Mouse (Mus musculus) ES-E14 (cell line): ENCODE data around the gene Liph. TPM values are rescaled to one million over a fixed set of nuclear protein-coding genes. Genes with fewer than 3 reads are reported as not detected.
A peak's percentile ranks its signal among the peaks of the same experiment; 100 is the strongest.

Experiments used
- DNase-seq: peaks from one replicate; pipeline ENCODE4 v3.0.0-alpha.2; 2013; ENCODE audit warnings: low read depth, low spot score
- H3K27ac ChIP-seq: 2 replicates; pipeline ENCODE4 v1.5.1; 2012; ENCODE audit warnings: low read depth, mild to moderate bottlenecking, low read length, moderate library complexity, mixed read lengths; ENCODE audit not compliant: poor library complexity, insufficient read depth, severe bottlenecking
- H3K36me3 ChIP-seq: 2 replicates; pipeline ENCODE4 v1.6.1; 2012; ENCODE audit warnings: mild to moderate bottlenecking, low read length, moderate library complexity, mixed read lengths; ENCODE audit not compliant: control insufficient read depth, poor library complexity, insufficient read depth, severe bottlenecking
- H3K4me1 ChIP-seq, 2 experiments: fragments of 150-350 bp in 1 of 2; sonication (generic) in 1 of 2; 2 replicates each; pipeline ENCODE4 v1.6.1; 2012; ENCODE audit warnings: low read length in 2 of 2, mild to moderate bottlenecking in 1 of 2, mixed read lengths in 1 of 2; ENCODE audit not compliant: control insufficient read depth in 2 of 2, insufficient read depth in 2 of 2, poor library complexity in 1 of 2
- H3K4me3 ChIP-seq, 2 experiments: fragments of 150-350 bp in 1 of 2; sonication (generic) in 1 of 2; 2 replicates each; pipeline ENCODE4 v1.5.1; 2012; ENCODE audit warnings: low read length in 2 of 2, low read depth in 1 of 2, mild to moderate bottlenecking in 1 of 2, mixed read lengths in 1 of 2; ENCODE audit not compliant: insufficient read depth in 1 of 2, poor library complexity in 1 of 2, severe bottlenecking in 1 of 2
- H3K9ac ChIP-seq: 2 replicates; pipeline ENCODE4 v1.6.1; 2012; ENCODE audit warnings: low read depth, mild to moderate bottlenecking, low read length, mixed read lengths; ENCODE audit not compliant: poor library complexity, insufficient read depth, severe bottlenecking
- H3K9me3 ChIP-seq: fragments of 150-350 bp; sonication (generic); 2 replicates; pipeline ENCODE4 v1.6.1; 2012; ENCODE audit warnings: low read depth, mild to moderate bottlenecking, low read length; ENCODE audit not compliant: control insufficient read depth, insufficient read depth
- CHD2 ChIP-seq: IDR thresholded peaks from 2 replicates; pipeline ENCODE4 v1.6.1; 2014; ENCODE audit warnings: mild to moderate bottlenecking, low read depth, low read length, inconsistent platforms
- HCFC1 ChIP-seq: IDR thresholded peaks from 2 replicates; pipeline ENCODE4 v1.6.1; 2012; ENCODE audit warnings: low read length, inconsistent platforms, borderline replicate concordance; ENCODE audit not compliant: insufficient read depth
- MAFK ChIP-seq: IDR thresholded peaks from 2 replicates; pipeline ENCODE4 v1.6.1; 2014; ENCODE audit warnings: mild to moderate bottlenecking, low read depth, low read length, inconsistent platforms; ENCODE audit not compliant: insufficient read depth
- ZC3H11A ChIP-seq: IDR thresholded peaks from 2 replicates; pipeline ENCODE4 v1.6.1; 2012; ENCODE audit warnings: low read depth, mild to moderate bottlenecking, inconsistent platforms, low read length, borderline replicate concordance
- ZNF384 ChIP-seq: IDR thresholded peaks from 2 replicates; pipeline ENCODE4 v1.6.1; 2012; ENCODE audit warnings: low read depth, low read length, inconsistent platforms
- in situ Hi-C, 2 experiments: fragments of 600-800 bp; cut with MboI; formaldehyde crosslinking; loops; one replicate each; pipeline ENCODE4 v1.15.1; 2025; ENCODE audit warnings: low sequenced_read_pairs in 2 of 2, inconsistent platforms in 1 of 2; ENCODE audit not compliant: unreplicated experiment in 2 of 2
- total RNA-seq: library from RNA; depleted of rRNA; stranded (reverse); fragments of 300-350 nt; gene quantifications from 2 replicates; pipeline ENCODE4 v1.2.3, GENCODE M21; 2012; rRNA removed

Gene Liph
- total RNA-seq = 24.5 and 32.5 TPM in 2 replicates

DNA sequence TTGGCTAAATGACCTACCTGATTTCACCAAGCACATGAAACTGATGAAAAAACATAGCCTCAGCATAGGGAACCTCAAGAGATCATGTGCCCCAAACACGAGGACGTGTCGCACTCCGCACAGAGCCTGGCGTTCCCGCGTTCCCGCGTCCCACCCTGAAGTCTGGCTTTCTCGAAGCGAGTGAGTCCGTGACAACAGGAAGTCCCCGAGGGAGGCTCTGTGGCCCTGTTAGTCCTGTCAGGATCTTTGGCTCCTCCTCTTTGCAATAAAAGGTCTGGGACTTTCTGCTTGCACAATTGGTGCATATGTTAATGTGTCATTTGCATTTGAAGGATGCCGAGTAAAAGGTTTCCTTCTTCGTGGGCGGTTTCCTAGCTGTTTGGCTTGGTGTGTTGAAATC lies at the start of gene Liph:
TSS of gene Liph (minus strand) at position 360 of the 400 bp plus-strand sequence.
- Histone ChIP-seq H3K4me3 (peak within 1 kb of the TSS; percentile 65 to 69), H3K9ac (peak within 1 kb of the TSS; percentile 63; the same call in 1 of the 2 replicates), H3K27ac (peak within 1 kb of the TSS; percentile 69), H3K4me1 (peaks cover 6 to 22% of the 10 kb centered on the region in 2 experiments; a peak in 3 of 4 replicates), H3K9me3 (no peaks in the 10 kb centered on the region), H3K36me3 (no peaks in the 10 kb centered on the region)
- peak; percentile 60 for DNase-seq
- TF ChIP-seq CHD2 = no peak
- no peak for TF ChIP-seq MAFK
- TF ChIP-seq HCFC1 = no peak
- TF ChIP-seq ZC3H11A = no peak
- no peak for TF ChIP-seq ZNF384
- in situ Hi-C loops = no loop called here

DNA sequence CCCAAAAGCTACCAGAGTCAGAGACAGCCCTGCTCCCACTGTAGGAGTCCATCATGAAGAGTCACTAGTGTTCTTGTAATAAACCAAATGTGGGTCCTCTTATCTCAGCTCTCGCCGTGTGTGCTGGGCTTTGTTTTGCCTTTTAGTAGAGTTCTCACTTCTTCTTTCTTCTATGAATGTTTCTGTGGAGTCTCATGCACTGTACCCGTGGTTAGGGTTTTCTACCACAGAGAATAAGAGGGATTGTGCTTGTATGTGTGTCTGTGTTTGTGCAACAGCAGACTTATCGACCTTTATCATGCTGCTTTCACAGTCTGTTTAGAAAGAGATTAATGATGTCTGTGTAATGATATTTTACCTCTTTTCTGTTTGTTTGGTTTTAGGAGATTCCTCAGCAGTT lies 48.4 kb upstream of the Liph start:
- Histone ChIP-seq H3K9me3 (no peaks in the 10 kb centered on the region), H3K36me3 (peaks cover 25% of the 10 kb centered on the region), H3K4me3 (no peak overlapping the region), H3K27ac (no peak overlapping the region), H3K4me1 (no peaks in the 10 kb centered on the region), H3K9ac (no peak overlapping the region)
- TF ChIP-seq HCFC1 (no peak), ZNF384 (no peak), CHD2 (no peak), MAFK (no peak), ZC3H11A (no peak)
- in situ Hi-C loops = no loop called here
- DNase-seq = no peak

DNA sequence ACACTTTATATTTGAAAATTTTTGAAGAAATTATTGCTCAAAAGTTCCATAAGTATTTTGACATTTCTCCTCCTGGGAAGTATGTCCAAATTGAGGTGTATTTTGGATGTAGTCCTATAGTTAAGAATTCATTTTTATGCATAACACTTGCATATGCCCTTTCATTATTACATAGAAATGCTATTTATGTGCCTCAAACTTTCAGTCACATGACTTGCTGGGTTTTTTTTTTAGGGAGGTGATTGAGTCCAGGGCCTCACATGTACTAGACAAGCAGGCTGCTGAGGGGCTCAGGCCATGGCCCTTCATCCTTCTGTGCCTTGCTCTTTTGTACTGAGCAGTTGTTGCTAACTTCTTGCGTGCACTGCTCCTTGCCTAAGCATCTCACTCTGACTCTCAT lies 44.5 kb upstream of the Liph start:
- TF ChIP-seq HCFC1 (no peak), ZNF384 (no peak), CHD2 (no peak), ZC3H11A (no peak), MAFK (no peak)
- in situ Hi-C loops = no loop called here
- H3K27ac ChIP-seq = no peak overlapping the region
- H3K9ac ChIP-seq = no peak overlapping the region
- peaks cover 30% of the 10 kb centered on the region for H3K36me3 ChIP-seq
- no peak for DNase-seq
- H3K4me1 ChIP-seq = no peaks in the 10 kb centered on the region
- peaks cover 8% of the 10 kb centered on the region for H3K9me3 ChIP-seq
- H3K4me3 ChIP-seq = no peak overlapping the region

DNA sequence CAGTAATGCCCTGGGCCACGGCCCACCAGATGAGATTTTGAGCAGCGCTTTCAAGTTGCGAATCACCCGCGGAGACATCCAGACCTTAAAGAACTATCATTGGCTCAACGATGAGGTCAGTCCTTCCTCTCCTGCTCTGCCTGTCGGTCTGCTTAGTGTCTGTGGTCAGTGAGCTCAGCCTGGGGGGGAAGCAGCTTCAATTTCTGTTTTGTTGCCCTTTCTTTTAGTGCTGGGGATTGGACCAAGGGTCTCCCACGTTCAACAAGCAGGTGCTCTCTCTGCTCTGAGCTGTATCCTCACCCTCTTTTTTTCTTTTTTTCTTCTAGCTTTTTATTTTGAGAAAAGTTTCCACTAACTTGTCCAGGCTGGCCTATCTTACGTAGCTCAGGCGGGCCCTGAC lies 43.1 kb upstream of the Liph start:
- TF ChIP-seq CHD2 = no peak
- no peak for TF ChIP-seq HCFC1
- TF ChIP-seq ZNF384 = no peak
- no peak for TF ChIP-seq MAFK
- TF ChIP-seq ZC3H11A = no peak
- Histone ChIP-seq H3K9ac (no peak overlapping the region), H3K9me3 (peaks cover 8% of the 10 kb centered on the region), H3K27ac (no peak overlapping the region), H3K4me1 (no peaks in the 10 kb centered on the region), H3K36me3 (peaks cover 25% of the 10 kb centered on the region), H3K4me3 (no peak overlapping the region)
- no peak for DNase-seq
- in situ Hi-C loops = no loop called here

DNA sequence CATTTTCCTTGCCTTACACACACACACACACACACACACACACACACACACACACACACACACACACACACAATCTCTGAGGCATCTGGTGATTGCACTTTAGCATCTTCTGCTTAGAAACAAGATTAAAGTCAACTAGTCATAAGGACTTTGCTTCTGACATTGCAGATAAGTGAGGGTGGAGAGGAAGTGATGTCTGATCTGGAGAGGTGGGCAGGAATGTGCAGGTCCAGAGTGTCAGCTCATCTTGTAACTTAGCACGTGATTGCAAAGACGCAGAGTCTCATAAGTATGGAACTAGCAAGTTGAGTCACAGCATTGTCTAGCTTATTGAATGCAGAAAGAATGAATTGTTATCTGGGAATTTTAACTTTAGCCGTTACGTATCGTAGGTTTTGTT lies 32.0 kb upstream of the Liph start:
- Histone ChIP-seq H3K9ac (no peak overlapping the region), H3K9me3 (peaks cover 3% of the 10 kb centered on the region; the same call in 1 of the 2 replicates), H3K4me1 (no peaks in the 10 kb centered on the region), H3K27ac (no peak overlapping the region), H3K36me3 (peaks cover 46% of the 10 kb centered on the region), H3K4me3 (no peak overlapping the region)
- DNase-seq = no peak
- TF ChIP-seq CHD2 = no peak
- no peak for TF ChIP-seq MAFK
- no peak for TF ChIP-seq ZNF384
- no peak for TF ChIP-seq HCFC1
- no peak for TF ChIP-seq ZC3H11A
- in situ Hi-C loops = no loop called here
